Comparison of ENCODE assay signal across 23 mouse cellular contexts in the genomic region with DNA sequence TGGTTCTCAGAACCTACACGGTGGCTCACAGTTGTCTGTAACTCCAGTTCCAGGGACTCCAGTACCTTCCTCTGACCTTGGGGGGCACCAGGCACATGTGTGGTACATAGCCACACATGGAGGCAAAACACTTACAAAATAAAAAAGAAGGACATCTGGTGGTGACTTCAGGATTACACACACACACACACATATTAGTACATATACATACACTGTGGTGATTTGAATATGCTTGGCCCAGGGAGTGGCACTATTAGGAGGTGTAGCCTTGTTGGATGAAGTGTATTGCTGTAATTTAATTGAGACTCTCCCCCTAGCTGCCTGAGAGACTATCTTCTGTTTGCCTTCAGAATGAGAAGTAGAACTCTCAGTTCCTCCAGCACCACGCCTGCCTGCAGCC.
DNase-seq lines count a peak whose midpoint lies in the region; ATAC-seq lines count a peak whose summit lies in the region.
"Had no signal": no experiment of that assay in that cellular context is flagged by ENCODE, and none has a peak within 500 bp of the region (broad histone marks: within the 10 kb centered on the region; RNA-seq: fewer than 3 reads in every experiment).

No protein-coding gene starts in this region.

- H3K9ac ChIP-seq in heart, embryonic 11.5 days (ENCODE audit: low read depth, low read length): no peak overlapping the region
- H3K9ac ChIP-seq in midbrain, embryonic 11.5 days (ENCODE audit: low read length): no peak overlapping the region
- no peak overlapping the region for H3K9ac ChIP-seq in midbrain, embryonic 16.5 days (ENCODE audit: low read depth, low read length)

- peaks cover 4% of the 10 kb centered on the region; the same call in 1 of the 2 replicates for H3K27me3 ChIP-seq in heart, embryonic 10.5 days (ENCODE audit: insufficient read depth, poor library complexity, severe bottlenecking)
- no peaks in the 10 kb centered on the region for H3K27me3 ChIP-seq in heart, embryonic 11.5 days (ENCODE audit: control insufficient read depth, insufficient read depth, low read length)
- no peaks in the 10 kb centered on the region for H3K27me3 ChIP-seq in midbrain, embryonic 11.5 days (ENCODE audit: control insufficient read depth, insufficient read depth, low read length)
- no peaks in the 10 kb centered on the region for H3K27me3 ChIP-seq in midbrain, embryonic 16.5 days (ENCODE audit: control insufficient read depth, insufficient read depth, low read depth, low read length)
- H3K27me3 ChIP-seq: CH12.LX, Patski had no signal

- H3K27ac ChIP-seq in heart, embryonic 10.5 days: no peak overlapping the region
- no peak overlapping the region for H3K27ac ChIP-seq in heart, embryonic 11.5 days (ENCODE audit: low read depth, low read length)
- H3K27ac ChIP-seq in midbrain, embryonic 11.5 days (ENCODE audit: low read depth, low read length): no peak overlapping the region
- H3K27ac ChIP-seq in midbrain, embryonic 16.5 days (ENCODE audit: low read length): no peak overlapping the region

- H3K4me2 ChIP-seq in heart, embryonic 11.5 days: no peak overlapping the region
- no peak overlapping the region for H3K4me2 ChIP-seq in midbrain, embryonic 11.5 days
- H3K4me2 ChIP-seq in midbrain, embryonic 16.5 days (ENCODE audit: low read length): no peak overlapping the region

- no peaks in the 10 kb centered on the region for H3K36me3 ChIP-seq in heart, embryonic 10.5 days
- H3K36me3 ChIP-seq in heart, embryonic 11.5 days (ENCODE audit: control insufficient read depth, insufficient read depth, low read length): no peaks in the 10 kb centered on the region
- no peaks in the 10 kb centered on the region for H3K36me3 ChIP-seq in midbrain, embryonic 11.5 days (ENCODE audit: control insufficient read depth, insufficient read depth, low read length)
- no peaks in the 10 kb centered on the region for H3K36me3 ChIP-seq in midbrain, embryonic 16.5 days (ENCODE audit: control insufficient read depth, insufficient read depth, low read length)
- H3K36me3 ChIP-seq: G1E had no signal

- H3K9me3 ChIP-seq in heart, embryonic 10.5 days: no peaks in the 10 kb centered on the region
- H3K9me3 ChIP-seq in heart, embryonic 11.5 days (replicated peaks; ENCODE audit: control insufficient read depth, low read length): no peaks in the 10 kb centered on the region
- no peaks in the 10 kb centered on the region for H3K9me3 ChIP-seq in midbrain, embryonic 11.5 days (ENCODE audit: control insufficient read depth, low read length)
- H3K9me3 ChIP-seq in midbrain, embryonic 16.5 days (replicated peaks; ENCODE audit: control insufficient read depth, low read length, poor library complexity, severe bottlenecking): no peaks in the 10 kb centered on the region

- no peak overlapping the region for H3K4me3 ChIP-seq in heart, embryonic 10.5 days
- H3K4me3 ChIP-seq in heart, embryonic 11.5 days (ENCODE audit: low read depth, low read length): no peak overlapping the region
- H3K4me3 ChIP-seq in midbrain, embryonic 11.5 days (ENCODE audit: low read depth, low read length): no peak overlapping the region
- H3K4me3 ChIP-seq in midbrain, embryonic 16.5 days (ENCODE audit: low read depth, low read length): no peak overlapping the region

- WGBS in heart, embryonic 10.5 days: 93% methylated on average over 2 of the region's 2 CpGs
- WGBS in heart, embryonic 11.5 days (ENCODE audit: insufficient replicate concordance): 84% methylated on average over 2 of the region's 2 CpGs
- 92% methylated on average over 2 of the region's 2 CpGs for WGBS in midbrain, embryonic 11.5 days
- WGBS in midbrain, embryonic 16.5 days: 94% methylated on average over 2 of the region's 2 CpGs

- H3K4me1 ChIP-seq in heart, embryonic 10.5 days: peaks cover 4% of the 10 kb centered on the region
- H3K4me1 ChIP-seq in heart, embryonic 11.5 days (ENCODE audit: control insufficient read depth, insufficient read depth, low read length): no peaks in the 10 kb centered on the region
- H3K4me1 ChIP-seq in midbrain, embryonic 11.5 days (ENCODE audit: control insufficient read depth, insufficient read depth, low read length): no peaks in the 10 kb centered on the region
- H3K4me1 ChIP-seq in midbrain, embryonic 16.5 days (ENCODE audit: control insufficient read depth, insufficient read depth, low read length): peaks cover 2% of the 10 kb centered on the region; the same call in 1 of the 2 replicates

- no peak for ATAC-seq in heart, embryonic 11.5 days (replicated peaks; ENCODE audit: insufficient number of reproducible peaks, low FRiP score, low TSS enrichment)
- ATAC-seq in midbrain, embryonic 11.5 days (ENCODE audit: low FRiP score): no peak
- ATAC-seq in midbrain, embryonic 16.5 days: no peak
- ATAC-seq: activated CD4-positive, CD25-positive, alpha-beta regulatory T cell, adult 4 months; CD4-positive, CD25-positive, alpha-beta regulatory T cell, adult 4 months; Patski had no signal

- DNase-seq in heart, adult 11 months: peak; percentile 62
- no peak for DNase-seq in heart, adult 8-10 months (ENCODE audit: low spot score)
- peak; percentile 58 for DNase-seq in heart, embryonic 10.5 days (ENCODE audit: low spot score)
- DNase-seq in midbrain, embryonic 11.5 days (ENCODE audit: low spot score, missing footprints): peak; percentile 53
- peak; percentile 19 for DNase-seq in ES-CJ7 (ENCODE audit: low read depth, low spot score)
- no peak for DNase-seq in ovary, postnatal 36 days (ENCODE audit: low spot score)
- DNase-seq: adrenal gland, adult 2 months; adrenal gland, adult 8-10 months; adrenal gland, postnatal 10 days; adrenal gland, postnatal 14 days; adrenal gland, postnatal 25 days; adrenal gland, postnatal 36 days; B cell, adult 2 months; cerebellum, adult 11 months; cerebellum, adult 11-12 months; cerebellum, adult 18-20 months had no signal

Comparison
In these comparisons a context has a peak if more than half of its experiments do, and no peak if none do; other contexts are left out.
1. DNase-seq: peak in heart, adult 11 months (single experiment), heart, embryonic 10.5 days (single experiment), midbrain, embryonic 11.5 days (single experiment) and ES-CJ7 (single experiment); none in heart, adult 8-10 months (single experiment) and ovary, postnatal 36 days (single experiment).